Mouse (Mus musculus): ENCODE measurements around the gene 2410131K14Rik.

GRCm38 (mm10) chr5:118292476-118292875, 47.4 kb downstream of the 2410131K14Rik start:
- TF ChIP-seq CTCF (IDR thresholded peaks at IDR 0.05; ENCODE audit: borderline replicate concordance, insufficient read depth, low read depth, low read length) (no peak), POLR2A (IDR thresholded peaks at IDR 0.05; ENCODE audit: borderline replicate concordance, insufficient read depth, low read length) (no peak)

Data from cerebellum, adult 2 months (tissue).